Mouse (Mus musculus): ENCODE data around the gene Uqcrc1. TPM values are rescaled to one million over a fixed set of nuclear protein-coding genes. Genes with fewer than 3 reads are reported as not detected.

The Uqcrc1 gene
- polyA plus RNA-seq, 1 experiment = 116 TPM

DNA sequence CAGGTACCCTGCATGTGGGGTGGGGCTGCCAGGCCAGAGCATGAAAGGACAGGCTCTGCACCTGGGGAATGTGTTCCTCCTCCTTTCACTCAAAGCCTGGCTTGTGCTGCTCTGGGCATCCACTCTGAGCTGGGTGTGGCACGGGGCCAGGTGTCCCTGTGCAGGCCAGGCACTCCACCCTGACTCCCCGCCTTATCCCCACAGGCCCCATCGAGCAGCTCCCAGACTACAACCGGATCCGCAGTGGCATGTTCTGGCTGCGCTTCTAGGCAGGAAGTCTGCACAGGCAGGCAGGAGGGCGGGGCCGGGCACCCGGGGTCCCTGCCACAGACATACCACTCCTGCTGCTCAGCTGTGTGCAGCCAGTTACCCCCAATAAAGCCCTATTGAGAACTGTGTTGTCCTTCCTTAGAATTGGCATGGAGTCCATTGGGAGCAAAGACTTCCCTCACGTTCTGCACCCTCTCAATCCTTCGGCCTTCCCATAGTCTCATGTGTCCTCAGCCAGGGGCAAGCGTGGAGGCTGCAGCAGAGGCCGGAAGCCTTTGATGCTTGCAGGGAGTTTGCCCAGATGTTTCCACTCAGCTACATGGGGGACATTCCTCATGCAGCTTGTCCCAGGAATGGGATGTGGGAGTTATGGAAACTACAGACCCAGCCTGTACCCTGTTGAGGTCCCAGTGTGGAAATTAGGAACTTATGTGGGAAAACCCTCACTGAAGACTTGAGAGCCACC lies 13.0 kb downstream of the Uqcrc1 start:
- H3K4me3 ChIP-seq (ENCODE audit: insufficient read depth, low read length) = no peak overlapping the region
- H3K4me1 ChIP-seq (ENCODE audit: control insufficient read depth, insufficient read depth, low read length) = no peaks in the 10 kb centered on the region
- H3K27ac ChIP-seq (ENCODE audit: insufficient read depth, low read depth, low read length) = no peak overlapping the region
- TF ChIP-seq CTCF (IDR thresholded peaks at IDR 0.05; ENCODE audit: low read depth, low read length) = no peak
- TF ChIP-seq POLR2A (IDR thresholded peaks at IDR 0.05; ENCODE audit: borderline replicate concordance, low read depth, low read length) = no peak

DNA sequence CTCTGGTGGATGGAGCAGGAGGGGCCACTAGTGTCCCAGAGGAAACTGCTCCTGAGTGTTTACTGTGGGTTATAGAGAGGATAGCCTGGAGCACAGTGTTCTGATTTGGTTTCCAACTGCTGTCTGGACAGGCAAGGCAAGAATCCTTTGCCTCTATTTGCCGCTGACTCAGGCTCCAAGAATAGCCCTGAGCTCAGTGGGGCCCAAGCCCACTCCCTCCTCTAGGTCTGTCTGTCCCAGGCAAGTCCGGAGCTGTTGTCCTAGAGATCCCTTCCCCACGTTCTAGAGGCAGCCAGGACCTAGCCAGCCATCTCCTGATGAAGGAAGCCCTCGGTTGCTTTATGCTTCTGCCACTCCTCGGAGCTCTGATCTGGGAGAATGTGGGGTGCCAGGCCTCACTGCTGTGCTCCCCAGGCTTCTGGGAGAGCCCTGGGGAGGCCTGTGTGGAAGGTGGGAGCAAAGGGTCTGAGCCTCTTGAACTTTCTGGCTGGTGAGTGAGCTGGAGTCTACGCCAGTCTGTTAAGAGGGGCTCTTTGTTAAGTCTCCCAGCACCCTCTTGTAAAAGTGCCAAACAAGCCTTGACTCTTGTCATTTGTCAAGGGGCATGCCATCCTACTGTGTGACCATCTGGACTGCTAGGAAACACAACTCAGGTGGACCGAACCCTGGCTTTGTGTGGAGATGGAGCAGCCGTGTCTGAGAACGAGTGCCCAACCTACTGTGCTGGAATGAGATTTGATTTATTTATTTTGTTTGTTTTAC lies 13.7 kb downstream of the Uqcrc1 start:
- Histone ChIP-seq H3K27ac (ENCODE audit: insufficient read depth, low read depth, low read length) (no peak overlapping the region), H3K4me1 (ENCODE audit: control insufficient read depth, insufficient read depth, low read length) (no peaks in the 10 kb centered on the region), H3K4me3 (ENCODE audit: insufficient read depth, low read length) (no peak overlapping the region)
- TF ChIP-seq CTCF (IDR thresholded peaks at IDR 0.05; ENCODE audit: low read depth, low read length) = no peak
- no peak for TF ChIP-seq POLR2A (IDR thresholded peaks at IDR 0.05; ENCODE audit: borderline replicate concordance, low read depth, low read length)

DNA sequence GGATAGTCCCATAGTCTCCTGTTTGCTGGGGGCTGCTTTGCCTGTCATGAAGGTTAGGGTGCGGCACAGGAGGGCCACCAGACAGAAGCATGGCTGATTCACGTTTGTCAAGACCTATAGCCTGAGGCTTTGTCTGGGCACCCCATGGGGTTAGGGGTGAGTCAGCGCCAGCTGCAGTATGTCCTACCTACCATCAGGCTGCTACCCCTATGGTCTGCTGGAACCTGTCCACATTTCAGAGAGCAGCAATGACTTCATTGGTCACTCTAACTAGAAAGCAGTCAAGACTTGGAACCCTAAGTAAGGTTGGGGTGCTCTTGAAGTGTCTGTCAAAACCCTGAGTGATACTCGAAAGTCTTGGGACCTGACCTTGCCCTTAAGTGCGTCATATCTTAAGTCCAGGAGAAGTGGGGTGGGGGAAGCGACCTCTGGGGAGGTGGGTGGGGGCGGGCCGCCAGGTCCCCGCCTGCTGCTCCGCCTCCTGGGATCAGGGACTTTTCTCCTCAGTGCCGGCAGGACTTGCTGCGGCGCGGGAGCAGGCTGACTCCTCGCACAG lies 16.7 kb downstream of the Uqcrc1 start, which contains the start of gene Col7a1:
Gene Col7a1, plus strand, starts transcription at position 506 of the 556 bp plus-strand sequence.
- TF ChIP-seq POLR2A (IDR thresholded peaks at IDR 0.05; ENCODE audit: borderline replicate concordance, low read depth, low read length) (no peak), CTCF (IDR thresholded peaks at IDR 0.05; ENCODE audit: low read depth, low read length) (no peak)
- Histone ChIP-seq H3K4me1 (ENCODE audit: control insufficient read depth, insufficient read depth, low read length) (no peaks in the 10 kb centered on the region), H3K27ac (ENCODE audit: insufficient read depth, low read depth, low read length) (no peak within 1 kb of the TSS)

DNA sequence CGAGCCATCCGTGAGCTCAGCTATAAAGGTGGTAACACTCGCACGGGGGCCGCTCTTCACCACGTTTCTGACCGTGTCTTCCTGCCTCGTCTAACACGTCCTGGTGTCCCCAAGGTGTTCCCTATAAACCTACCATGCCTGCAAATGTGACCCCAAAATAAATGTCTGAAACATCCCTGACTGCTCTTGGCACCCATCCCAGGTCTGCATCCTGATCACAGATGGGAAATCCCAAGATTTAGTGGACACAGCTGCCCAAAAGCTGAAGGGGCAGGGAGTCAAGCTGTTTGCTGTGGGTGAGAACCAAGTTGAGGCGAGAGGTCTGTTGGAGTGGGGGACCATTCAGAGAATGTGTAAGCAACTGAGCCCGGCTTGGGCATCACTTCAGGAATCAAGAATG lies 18.8 kb downstream of the Uqcrc1 start:
- H3K4me3 ChIP-seq (ENCODE audit: insufficient read depth, low read length) = no peak overlapping the region
- TF ChIP-seq POLR2A (IDR thresholded peaks at IDR 0.05; ENCODE audit: borderline replicate concordance, low read depth, low read length) = no peak
- TF ChIP-seq CTCF (IDR thresholded peaks at IDR 0.05; ENCODE audit: low read depth, low read length) = no peak

More for the DNA sequence above, 16.7 kb downstream of the Uqcrc1 start, which contains the start of gene Col7a1:
- H3K4me3 ChIP-seq (ENCODE audit: insufficient read depth, low read length) = no peak within 1 kb of the TSS

DNA sequence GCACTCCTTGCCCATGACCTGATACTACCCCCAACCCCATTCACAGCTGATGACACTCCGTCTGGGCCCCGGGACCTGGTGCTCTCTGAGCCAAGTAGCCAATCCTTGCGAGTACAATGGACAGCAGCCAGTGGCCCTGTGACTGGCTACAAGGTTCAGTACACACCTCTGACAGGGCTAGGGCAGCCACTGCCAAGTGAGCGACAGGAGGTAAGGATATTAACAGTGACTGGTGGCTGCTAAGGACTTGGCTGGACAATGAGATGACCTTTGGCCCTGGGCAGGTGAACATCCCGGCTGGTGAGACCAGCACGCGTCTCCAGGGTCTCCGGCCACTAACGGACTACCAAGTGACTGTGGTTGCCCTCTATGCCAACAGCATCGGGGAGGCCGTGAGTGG lies 19.4 kb downstream of the Uqcrc1 start:
- no peak for TF ChIP-seq POLR2A (IDR thresholded peaks at IDR 0.05; ENCODE audit: borderline replicate concordance, low read depth, low read length)
- no peak for TF ChIP-seq CTCF (IDR thresholded peaks at IDR 0.05; ENCODE audit: low read depth, low read length)
- Histone ChIP-seq H3K4me3 (ENCODE audit: insufficient read depth, low read length) (no peak overlapping the region), H3K4me1 (ENCODE audit: control insufficient read depth, insufficient read depth, low read length) (no peaks in the 10 kb centered on the region), H3K27ac (ENCODE audit: insufficient read depth, low read depth, low read length) (no peak overlapping the region)

More for the DNA sequence above, 18.8 kb downstream of the Uqcrc1 start:
- H3K27ac ChIP-seq (ENCODE audit: insufficient read depth, low read depth, low read length) = no peak overlapping the region
- no peaks in the 10 kb centered on the region for H3K4me1 ChIP-seq (ENCODE audit: control insufficient read depth, insufficient read depth, low read length)

DNA sequence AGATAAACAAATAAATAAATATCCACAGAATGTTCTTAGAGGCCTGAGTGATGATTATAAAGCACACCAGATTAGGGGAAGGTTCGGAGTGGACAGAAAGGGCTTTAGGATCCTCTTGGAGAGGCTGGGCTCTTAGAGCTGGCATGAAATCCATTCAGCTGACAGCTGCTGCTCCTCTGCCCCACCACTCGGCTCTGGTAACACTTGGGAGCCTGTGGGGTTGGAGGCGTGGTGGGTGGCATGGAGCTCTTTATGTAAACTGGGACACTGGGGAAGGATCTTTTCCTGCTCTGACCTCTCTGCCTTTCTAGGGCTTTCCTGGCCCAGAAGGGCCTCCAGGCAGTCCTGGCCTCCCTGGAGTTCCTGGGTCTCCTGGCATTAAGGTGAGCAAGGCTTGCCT lies 27.1 kb downstream of the Uqcrc1 start:
- TF ChIP-seq POLR2A (IDR thresholded peaks at IDR 0.05; ENCODE audit: borderline replicate concordance, low read depth, low read length) = no peak
- TF ChIP-seq CTCF (IDR thresholded peaks at IDR 0.05; ENCODE audit: low read depth, low read length) = no peak
- Histone ChIP-seq H3K4me1 (ENCODE audit: control insufficient read depth, insufficient read depth, low read length) (no peaks in the 10 kb centered on the region), H3K27ac (ENCODE audit: insufficient read depth, low read depth, low read length) (no peak overlapping the region), H3K4me3 (ENCODE audit: insufficient read depth, low read length) (no peak overlapping the region)

DNA sequence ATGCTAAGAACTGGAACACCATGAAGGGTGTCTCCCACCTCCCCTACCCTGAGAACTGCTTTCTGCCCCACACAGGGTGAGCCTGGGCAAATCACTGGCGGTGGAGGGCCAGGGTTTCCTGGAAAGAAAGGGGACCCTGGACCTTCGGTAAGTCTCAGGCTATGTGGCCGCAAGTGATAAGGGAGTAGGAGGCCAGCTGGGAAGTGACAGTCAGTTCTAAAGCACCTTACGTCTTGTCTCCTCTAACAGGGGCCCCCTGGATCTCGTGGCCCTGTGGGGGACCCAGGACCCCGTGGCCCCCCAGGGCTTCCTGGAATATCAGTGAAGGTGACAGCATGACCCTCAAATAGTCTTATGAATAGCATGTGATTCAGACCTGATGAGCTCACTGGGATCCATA lies 27.9 kb downstream of the Uqcrc1 start:
- Histone ChIP-seq H3K4me3 (ENCODE audit: insufficient read depth, low read length) (no peak overlapping the region), H3K4me1 (ENCODE audit: control insufficient read depth, insufficient read depth, low read length) (no peaks in the 10 kb centered on the region), H3K27ac (ENCODE audit: insufficient read depth, low read depth, low read length) (no peak overlapping the region)
- TF ChIP-seq CTCF (IDR thresholded peaks at IDR 0.05; ENCODE audit: low read depth, low read length) (no peak), POLR2A (IDR thresholded peaks at IDR 0.05; ENCODE audit: borderline replicate concordance, low read depth, low read length) (no peak)

DNA sequence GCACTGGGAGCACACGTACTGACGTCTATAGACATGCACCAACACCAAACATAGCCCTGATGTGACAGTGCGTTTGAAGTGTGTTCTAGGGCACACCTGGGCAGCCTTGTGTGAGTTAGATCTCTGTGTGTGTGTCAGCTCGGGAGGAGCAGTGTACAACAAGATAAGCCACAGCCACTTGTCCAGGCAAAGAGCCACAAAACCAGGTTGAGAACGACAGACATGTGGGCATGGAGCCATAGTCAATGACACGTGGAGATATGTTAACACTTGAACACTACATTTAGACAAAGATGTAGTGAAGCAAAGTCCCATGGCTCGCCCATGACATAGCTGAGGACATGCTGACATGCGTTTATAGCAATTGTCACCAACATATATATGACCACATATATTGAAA lies 34.2 kb downstream of the Uqcrc1 start:
- H3K27ac ChIP-seq (ENCODE audit: insufficient read depth, low read depth, low read length) = no peak overlapping the region
- TF ChIP-seq CTCF (IDR thresholded peaks at IDR 0.05; ENCODE audit: low read depth, low read length) (no peak), POLR2A (IDR thresholded peaks at IDR 0.05; ENCODE audit: borderline replicate concordance, low read depth, low read length) (no peak)
- no peak overlapping the region for H3K4me3 ChIP-seq (ENCODE audit: insufficient read depth, low read length)
- H3K4me1 ChIP-seq (ENCODE audit: control insufficient read depth, insufficient read depth, low read length) = no peaks in the 10 kb centered on the region

DNA sequence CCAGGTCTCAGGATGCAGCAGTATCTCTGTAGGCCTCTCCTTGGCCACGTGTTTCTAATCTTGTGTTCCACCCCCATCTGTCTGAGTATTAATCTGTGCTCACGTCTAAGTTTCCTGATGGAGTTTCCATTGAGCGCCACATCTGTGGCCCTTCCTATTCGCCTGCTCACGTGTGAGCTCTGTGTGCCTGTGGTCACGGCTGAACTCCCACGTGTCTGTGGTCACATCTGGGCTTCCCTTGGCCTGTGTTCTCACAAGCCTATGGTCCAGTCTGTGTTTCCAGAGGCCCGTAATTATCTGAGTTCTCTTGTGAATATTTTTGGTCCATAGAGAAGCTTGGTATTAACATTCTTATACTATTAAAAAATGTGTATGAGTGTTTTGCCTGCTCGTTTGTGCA lies 40.0 kb downstream of the Uqcrc1 start:
- no peak overlapping the region for H3K4me3 ChIP-seq (ENCODE audit: insufficient read depth, low read length)
- H3K27ac ChIP-seq (ENCODE audit: insufficient read depth, low read depth, low read length) = no peak overlapping the region
- TF ChIP-seq CTCF (IDR thresholded peaks at IDR 0.05; ENCODE audit: low read depth, low read length) = no peak
- no peak for TF ChIP-seq POLR2A (IDR thresholded peaks at IDR 0.05; ENCODE audit: borderline replicate concordance, low read depth, low read length)
- H3K4me1 ChIP-seq (ENCODE audit: control insufficient read depth, insufficient read depth, low read length) = no peaks in the 10 kb centered on the region

DNA sequence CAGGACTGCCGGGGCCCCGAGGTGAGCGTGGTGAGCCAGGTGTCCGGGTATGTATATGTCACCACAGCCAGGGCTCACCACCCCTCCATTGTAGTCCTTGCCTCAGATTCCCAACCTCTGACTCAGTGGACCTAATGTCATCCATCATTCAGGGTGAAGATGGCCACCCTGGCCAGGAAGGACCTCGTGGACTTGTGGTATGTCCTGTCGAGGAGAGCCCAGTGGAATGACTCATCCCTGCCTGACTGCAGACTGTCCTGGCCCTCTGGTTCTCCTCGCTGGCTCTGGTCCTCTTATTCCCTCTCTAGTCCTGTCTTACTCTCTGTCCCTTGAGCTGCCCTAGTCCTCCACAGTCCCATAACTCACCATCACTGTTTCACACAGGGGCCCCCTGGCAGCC lies 41.5 kb downstream of the Uqcrc1 start:
- peaks cover 5% of the 10 kb centered on the region for H3K4me1 ChIP-seq (ENCODE audit: control insufficient read depth, insufficient read depth, low read length)
- H3K4me3 ChIP-seq (ENCODE audit: insufficient read depth, low read length) = no peak overlapping the region
- no peak for TF ChIP-seq CTCF (IDR thresholded peaks at IDR 0.05; ENCODE audit: low read depth, low read length)
- TF ChIP-seq POLR2A (IDR thresholded peaks at IDR 0.05; ENCODE audit: borderline replicate concordance, low read depth, low read length) = no peak
- no peak overlapping the region for H3K27ac ChIP-seq (ENCODE audit: insufficient read depth, low read depth, low read length)
